Mouse (Mus musculus) liver, embryonic 14.5 days (tissue): ENCODE data around the gene Tsg101. TPM values are rescaled to one million over a fixed set of nuclear protein-coding genes. Genes with fewer than 3 reads are reported as not detected.

Experiments used
- ATAC-seq: fragments of 200-750 bp; cut with Nextera tagmentation; 2 replicates; pipeline ENCODE4 v1.8.0; 2017; ENCODE audit warnings: moderate number of reproducible peaks, mild to moderate bottlenecking, moderate library complexity; ENCODE audit not compliant: insufficient read depth
- DNase-seq, 3 experiments: peaks; one replicate each; pipeline ENCODE4 v3.0.0-alpha.2; 2012 to 2013; ENCODE audit warnings: low read depth in 3 of 3, low spot score in 3 of 3
- H3K27ac ChIP-seq: fragments of 300-500 bp; sonication (generic); 2 replicates; pipeline ENCODE4 v1.5.1; 2014; ENCODE audit warnings: moderate library complexity, mild to moderate bottlenecking, control low read depth, inconsistent platforms
- H3K27me3 ChIP-seq: fragments of 300-500 bp; sonication (generic); 2 replicates; pipeline ENCODE4 v1.6.1; 2014; ENCODE audit warnings: mild to moderate bottlenecking, low read length, moderate library complexity; ENCODE audit not compliant: control insufficient read depth, insufficient read depth
- H3K36me3 ChIP-seq: fragments of 300-500 bp; sonication (generic); replicated peaks from 2 replicates; pipeline ENCODE4 v1.6.1; 2014; ENCODE audit warnings: low read depth; ENCODE audit not compliant: control insufficient read depth, insufficient read depth
- H3K4me1 ChIP-seq, 2 experiments: fragments of 200-500 bp in 1 of 2; fragments of 300-500 bp in 1 of 2; sonication (generic) in 1 of 2; replicated peaks; 2 replicates each; pipeline ENCODE4 v1.6.1; 2012 to 2014; ENCODE audit warnings: antibody characterized with exemption in 1 of 2, inconsistent platforms in 1 of 2, low read length in 1 of 2; ENCODE audit not compliant: control insufficient read depth in 2 of 2, insufficient read depth in 2 of 2
- H3K4me2 ChIP-seq: fragments of 300-500 bp; sonication (generic); 2 replicates; pipeline ENCODE4 v1.6.1; 2014; ENCODE audit warnings: low read depth, mild to moderate bottlenecking, control low read depth, moderate library complexity
- H3K4me3 ChIP-seq, 2 experiments: fragments of 200-500 bp in 1 of 2; fragments of 300-500 bp in 1 of 2; sonication (generic) in 1 of 2; 2 replicates each; pipeline ENCODE4 v1.5.1; 2012 to 2014; ENCODE audit warnings: low read depth in 2 of 2, low read length in 2 of 2, mild to moderate bottlenecking in 2 of 2, control low read depth in 1 of 2, inconsistent platforms in 1 of 2, moderate library complexity in 1 of 2; ENCODE audit not compliant: insufficient read depth in 1 of 2
- H3K9ac ChIP-seq: fragments of 300-500 bp; sonication (generic); replicated peaks from 2 replicates; pipeline ENCODE4 v1.6.1; 2014; ENCODE audit warnings: mild to moderate bottlenecking, control low read depth, moderate library complexity
- H3K9me3 ChIP-seq: fragments of 300-500 bp; sonication (generic); 2 replicates; pipeline ENCODE4 v1.6.1; 2016; ENCODE audit warnings: low read length, mixed read lengths; ENCODE audit not compliant: control insufficient read depth
- CTCF ChIP-seq: IDR thresholded peaks from 2 replicates; pipeline ENCODE4 v1.5.1; 2016; ENCODE audit warnings: antibody characterized with exemption, low read depth, control low read depth
- EP300 ChIP-seq: IDR thresholded peaks from 2 replicates; pipeline ENCODE4 v1.6.1; 2016; ENCODE audit warnings: antibody characterized with exemption, low read depth
- WGBS: fragments of 180-500 bp; shearing (Covaris S2); extraction: QIAGEN DNeasy Blood & Tissue Kit; methylation state at CpG from one replicate; pipeline ENCODE4 v1.1.7; 2014; ENCODE audit not compliant: insufficient replicate concordance; 5-methylcytosine and 5-hydroxymethylcytosine counted together
- polyA plus RNA-seq, 2 experiments: library from polyadenylated mRNA; depleted of rRNA in 1 of 2; stranded (reverse) in 1 of 2; unstranded in 1 of 2; fragments of >200 nt; fragmentation: Nextera tagmentation in 1 of 2; extraction: Ambion mirVana in 1 of 2; gene quantifications; 2 replicates each; pipeline versions ENCODE4 v1.2.1 to v1.2.3; 2012 to 2014

Tsg101 gene
- polyA plus RNA-seq, 2 experiments = 18.8 to 67.3 TPM

DNA sequence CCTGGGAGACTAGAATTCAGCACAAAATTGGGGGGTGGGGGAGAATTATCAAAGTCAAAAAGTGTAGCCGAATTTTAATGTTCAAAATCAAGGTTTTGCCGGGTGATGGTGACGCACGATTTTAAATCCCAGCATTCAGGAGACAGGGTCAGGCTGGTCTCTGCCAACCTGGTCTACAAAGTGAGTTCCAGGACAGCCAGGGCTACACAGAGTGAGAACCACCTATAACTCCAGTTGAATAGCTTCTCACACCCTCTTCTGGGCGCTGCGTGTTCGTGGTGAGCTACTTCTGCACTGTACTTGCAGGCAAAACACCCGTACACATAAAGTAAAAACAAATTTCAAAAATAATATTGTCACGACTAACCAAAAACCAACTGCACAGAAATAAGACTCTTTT, 39.1 kb upstream of the Tsg101 start:
- Histone ChIP-seq H3K9ac (peak overlapping the region; percentile 42), H3K27ac (no peak overlapping the region), H3K4me3 (peak overlapping the region in 1 of 2 experiments; percentile 96; a peak in 2 of 4 replicates), H3K9me3 (no peaks in the 10 kb centered on the region), H3K27me3 (no peaks in the 10 kb centered on the region; the same call in 1 of the 2 replicates), H3K36me3 (peaks cover 5% of the 10 kb centered on the region), H3K4me2 (peak overlapping the region; percentile 93), H3K4me1 (peaks cover 12 to 13% of the 10 kb centered on the region in 2 experiments)
- no peak for DNase-seq
- WGBS = 14% methylated on average over 9 of the region's 9 CpGs
- peak; percentile 24; the same call in 1 of the 2 replicates for ATAC-seq
- TF ChIP-seq CTCF = no peak

DNA sequence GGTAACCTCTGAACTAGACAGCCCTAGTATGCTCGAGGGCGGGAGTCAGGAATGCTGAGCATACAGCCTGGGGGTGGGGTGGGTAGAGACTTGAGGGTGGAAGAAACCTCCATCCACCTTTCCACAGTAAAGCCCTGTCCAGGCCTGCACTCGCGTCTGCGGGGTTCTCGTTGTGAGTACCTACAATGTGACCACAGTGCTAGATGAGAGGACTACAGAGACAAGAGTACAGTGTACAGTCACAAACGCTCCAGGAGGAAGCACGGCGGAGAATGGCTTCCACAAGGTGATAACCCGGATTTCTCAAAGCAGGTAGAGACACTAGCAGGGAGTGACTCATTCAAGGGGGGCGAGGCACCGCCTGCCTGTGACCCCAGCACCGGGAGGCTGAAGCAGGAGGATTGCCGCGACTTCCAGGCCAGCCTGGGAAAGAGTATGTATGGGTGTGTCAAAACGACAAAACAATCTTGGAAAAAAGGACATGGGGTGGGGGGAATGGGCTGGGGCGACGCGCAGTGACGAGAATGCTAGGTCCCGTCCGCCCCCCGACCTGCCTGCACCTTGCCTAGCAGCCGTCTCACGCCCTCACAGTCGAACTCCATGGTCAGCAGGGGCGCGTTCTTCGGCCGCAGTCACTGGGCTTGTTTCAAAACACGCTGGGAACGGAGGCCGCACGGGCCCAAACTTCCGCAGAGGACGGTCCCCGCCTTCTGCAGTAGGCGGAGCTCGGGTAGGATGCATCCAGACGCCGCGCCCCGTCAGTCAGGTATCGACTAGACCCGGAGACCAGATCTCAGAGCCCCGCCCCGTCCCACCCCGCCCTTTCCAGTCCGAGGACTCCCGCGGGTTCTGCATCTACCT, 38.3 kb upstream of the Tsg101 start, which contains the start of gene Uevld:
Gene Uevld (minus strand): TSS at position 697 of the 861 bp plus-strand sequence.
- H3K9ac ChIP-seq = peak within 1 kb of the TSS; percentile 93
- peak; percentile 91 to 92 (median 91) for DNase-seq
- peak within 1 kb of the TSS; percentile 93 for H3K4me2 ChIP-seq
- ATAC-seq = peak; percentile 97
- no peaks in the 10 kb centered on the region; the same call in 1 of the 2 replicates for H3K27me3 ChIP-seq
- under 1% methylated on average over 51 of the region's 51 CpGs for WGBS
- peaks cover 10% of the 10 kb centered on the region in 2 experiments for H3K4me1 ChIP-seq
- peak; percentile 48 for TF ChIP-seq CTCF
- TF ChIP-seq EP300 = no peak
- no peaks in the 10 kb centered on the region for H3K9me3 ChIP-seq
- peak within 1 kb of the TSS; percentile 75 to 96 for H3K4me3 ChIP-seq
- H3K36me3 ChIP-seq = peaks cover 8% of the 10 kb centered on the region
- H3K27ac ChIP-seq = peak within 1 kb of the TSS; percentile 56

DNA sequence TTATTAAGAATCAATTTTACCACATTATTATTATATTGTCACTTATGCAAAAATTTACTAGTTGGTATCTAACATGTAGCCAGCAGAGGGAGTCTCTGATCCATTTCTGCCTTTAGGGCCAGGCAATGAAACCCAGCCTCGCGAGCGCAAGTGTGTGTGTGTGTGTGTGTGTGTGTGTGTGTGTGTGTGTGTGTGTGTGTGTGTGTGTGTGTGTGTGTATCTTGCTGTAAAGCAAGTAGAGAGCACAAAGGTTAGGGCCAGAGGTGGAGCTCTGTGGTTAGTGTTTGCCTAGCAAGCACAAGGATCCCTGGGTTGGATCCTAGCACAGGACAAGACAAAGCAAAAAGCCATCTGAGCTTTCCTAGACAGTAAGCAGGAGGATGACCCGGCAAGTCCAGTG, 16.1 kb upstream of the Tsg101 start:
- H3K36me3 ChIP-seq = peaks cover 9% of the 10 kb centered on the region
- H3K27ac ChIP-seq = no peak overlapping the region
- no peaks in the 10 kb centered on the region for H3K27me3 ChIP-seq
- H3K4me1 ChIP-seq = no peaks in the 10 kb centered on the region
- H3K4me3 ChIP-seq = no peak overlapping the region
- ATAC-seq (no peak), DNase-seq (no peak)
- H3K4me2 ChIP-seq = no peak overlapping the region
- H3K9ac ChIP-seq = no peak overlapping the region
- TF ChIP-seq EP300 = no peak
- peak; percentile 66 for TF ChIP-seq CTCF
- H3K9me3 ChIP-seq = no peaks in the 10 kb centered on the region
- WGBS = 57% methylated on average over 4 of the region's 4 CpGs

DNA sequence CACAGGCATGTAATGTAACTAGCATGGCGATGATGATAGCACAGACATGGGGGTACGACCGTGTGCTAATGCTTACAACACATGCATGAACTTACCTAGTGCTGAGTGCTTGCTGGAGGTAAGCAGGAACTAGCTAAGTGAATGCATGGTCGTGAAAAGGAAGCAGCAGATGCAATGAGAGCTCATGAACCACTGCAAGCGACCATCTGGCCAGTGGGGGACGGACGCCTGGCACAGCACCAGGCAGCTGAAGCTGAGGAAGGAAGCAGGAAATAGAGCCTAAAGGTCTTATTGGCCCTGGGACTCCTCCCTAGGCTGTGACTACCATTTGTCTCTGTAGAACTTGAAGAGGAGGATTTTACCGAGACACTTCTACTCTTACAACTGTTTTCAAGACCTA, 15.0 kb upstream of the Tsg101 start:
- TF ChIP-seq EP300 (no peak), CTCF (no peak)
- Histone ChIP-seq H3K4me1 (no peaks in the 10 kb centered on the region), H3K9me3 (no peaks in the 10 kb centered on the region), H3K9ac (no peak overlapping the region), H3K4me3 (no peak overlapping the region), H3K4me2 (no peak overlapping the region), H3K27me3 (no peaks in the 10 kb centered on the region), H3K27ac (no peak overlapping the region), H3K36me3 (peaks cover 14% of the 10 kb centered on the region)
- DNase-seq (no peak), ATAC-seq (no peak)
- 64% methylated on average over 8 of the region's 8 CpGs for WGBS

DNA sequence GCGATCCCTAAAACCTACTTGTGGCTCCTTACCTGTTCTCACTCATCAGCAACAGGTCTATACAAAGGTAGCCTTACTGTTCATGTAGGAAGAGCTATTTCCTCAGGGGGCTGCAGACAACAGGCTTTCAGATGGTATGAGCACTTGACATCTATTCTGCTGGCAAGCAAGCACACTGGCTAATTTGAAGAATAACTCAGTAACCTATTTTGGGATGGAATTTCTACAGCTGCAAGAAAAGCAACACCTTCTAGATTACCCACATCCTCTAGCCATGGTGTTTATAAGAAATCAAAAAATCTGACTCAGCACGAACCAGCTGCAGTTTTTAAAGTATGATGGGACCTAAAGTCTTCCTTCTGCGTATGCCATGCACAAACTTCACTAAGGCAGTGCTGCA, 11.6 kb upstream of the Tsg101 start:
- no peak overlapping the region for H3K4me2 ChIP-seq
- no peak for DNase-seq
- TF ChIP-seq CTCF (no peak), EP300 (no peak)
- H3K4me1 ChIP-seq = no peaks in the 10 kb centered on the region
- no peaks in the 10 kb centered on the region for H3K9me3 ChIP-seq
- WGBS = 76% methylated on average over 3 of the region's 3 CpGs
- H3K36me3 ChIP-seq = peaks cover 5% of the 10 kb centered on the region; the same call in 1 of the 2 replicates
- no peak overlapping the region for H3K27ac ChIP-seq
- H3K9ac ChIP-seq = no peak overlapping the region
- no peaks in the 10 kb centered on the region for H3K27me3 ChIP-seq
- ATAC-seq = no peak
- H3K4me3 ChIP-seq = no peak overlapping the region
